Mouse (Mus musculus): ENCODE measurements around the gene Manbal. TPM values are rescaled to one million over a fixed set of nuclear protein-coding genes. Genes with fewer than 3 reads are reported as not detected.
"Not testable (repeated sequence)": the region's sequence is repeated elsewhere in the genome, so short reads cannot be mapped to it uniquely, and the experiment has no call there.

Gene Manbal
- total RNA-seq, 2 experiments from 2014 or later = 65.5 to 67.4 TPM

- intact Hi-C loops (cut with DNase I) = no loop called here
- no peak for DNase-seq (ENCODE audit: low spot score in 2 of 2)
Measured at GRCm38 (mm10) chr2:157360028-157360427, 7.4 kb upstream of the Manbal start.

- no peak for DNase-seq (ENCODE audit: low spot score in 2 of 2)
- intact Hi-C loops (cut with DNase I) = no loop called here
Measured at GRCm38 (mm10) chr2:157363031-157363430, 4.4 kb upstream of the Manbal start.

- intact Hi-C loops (cut with DNase I) = no loop called here
- DNase-seq (ENCODE audit: low spot score in 2 of 2) = no peak
Measured at GRCm38 (mm10) chr2:157366762-157367161, 632 bp upstream of the Manbal start.

- intact Hi-C loops (cut with DNase I) = no loop called here
- no peak for DNase-seq (ENCODE audit: low spot score in 2 of 2)
Measured at GRCm38 (mm10) chr2:157367991-157368390, 597 bp downstream of the Manbal start.

GRCm38 (mm10) chr2:157371696-157372095 is 4.3 kb downstream of the Manbal start:
- intact Hi-C loops (cut with DNase I) = no loop called here
- DNase-seq (ENCODE audit: low spot score in 2 of 2) = no peak

- DNase-seq (ENCODE audit: low spot score in 2 of 2) = no peak
- intact Hi-C loops (cut with DNase I) = no loop called here
Measured at GRCm38 (mm10) chr2:157373681-157374080, 6.3 kb downstream of the Manbal start.

- DNase-seq (ENCODE audit: low spot score in 2 of 2) = no peak
- intact Hi-C loops (cut with DNase I) = loop anchor here (5.0 kb wide), 1 partner anchor 47 kb away; no protein-coding TSS in a partner anchor
Measured at GRCm38 (mm10) chr2:157375051-157375450, 7.7 kb downstream of the Manbal start.

GRCm38 (mm10) chr2:157375794-157376757 is 8.7 kb downstream of the Manbal start:
- no peak for DNase-seq (ENCODE audit: low spot score in 2 of 2)

GRCm38 (mm10) chr2:157376995-157377394 is 9.6 kb downstream of the Manbal start:
- intact Hi-C loops (cut with DNase I) = loop anchor here (5.0 kb wide), 1 partner anchor 45 kb away; no protein-coding TSS in a partner anchor
- DNase-seq (ENCODE audit: low spot score in 2 of 2) = no peak

More at GRCm38 (mm10) chr2:157375794-157376757, 8.7 kb downstream of the Manbal start:
- intact Hi-C loops (cut with DNase I) = loop anchor here (5.0 kb wide), 1 partner anchor 46 kb away; no protein-coding TSS in a partner anchor

GRCm38 (mm10) chr2:157384836-157385235 is 17.4 kb downstream of the Manbal start:
- intact Hi-C loops (cut with DNase I) = no loop called here
- no peak for DNase-seq (ENCODE audit: low spot score in 2 of 2)

- intact Hi-C loops (cut with DNase I); DNase-seq (ENCODE audit: low spot score in 2 of 2): not testable (repeated sequence)
Measured at GRCm38 (mm10) chr2:157388901-157389590, 21.7 kb downstream of the Manbal start.

GRCm38 (mm10) chr2:157389591-157389921 is 22.2 kb downstream of the Manbal start:
- intact Hi-C loops (cut with DNase I) = no loop called here
- no peak for DNase-seq (ENCODE audit: low spot score in 2 of 2)

GRCm38 (mm10) chr2:157392331-157392730 is 24.9 kb downstream of the Manbal start:
- intact Hi-C loops (cut with DNase I) = no loop called here
- no peak for DNase-seq (ENCODE audit: low spot score in 2 of 2)

GRCm38 (mm10) chr2:157393549-157393948 is 26.2 kb downstream of the Manbal start:
- intact Hi-C loops (cut with DNase I) = no loop called here
- DNase-seq (ENCODE audit: low spot score in 2 of 2) = no peak

- intact Hi-C loops (cut with DNase I) = no loop called here
- DNase-seq (ENCODE audit: low spot score in 2 of 2) = no peak
Measured at GRCm38 (mm10) chr2:157394868-157395267, 27.5 kb downstream of the Manbal start.

- DNase-seq (ENCODE audit: low spot score in 2 of 2) = no peak
- intact Hi-C loops (cut with DNase I) = no loop called here
Measured at GRCm38 (mm10) chr2:157395371-157395770, 28.0 kb downstream of the Manbal start.

- no peak for DNase-seq (ENCODE audit: low spot score in 2 of 2)
- intact Hi-C loops (cut with DNase I) = no loop called here
Measured at GRCm38 (mm10) chr2:157395960-157396359, 28.6 kb downstream of the Manbal start.

GRCm38 (mm10) chr2:157397376-157397775 is 30.0 kb downstream of the Manbal start:
- DNase-seq (ENCODE audit: low spot score in 2 of 2) = no peak
- intact Hi-C loops (cut with DNase I) = no loop called here

- no peak for DNase-seq (ENCODE audit: low spot score in 2 of 2)
Measured at GRCm38 (mm10) chr2:157398539-157398938, 31.1 kb downstream of the Manbal start.

GRCm38 (mm10) chr2:157399797-157400196 is 32.4 kb downstream of the Manbal start:
- intact Hi-C loops (cut with DNase I) = no loop called here
- peak in 1 of 2 experiments; percentile 17 for DNase-seq (ENCODE audit: low spot score in 2 of 2)

More at GRCm38 (mm10) chr2:157398539-157398938, 31.1 kb downstream of the Manbal start:
- intact Hi-C loops (cut with DNase I) = no loop called here

Measured in left cerebral cortex, postnatal 36 days (tissue).